Mouse (Mus musculus): ENCODE results near the gene C1qtnf6.

GRCm38 (mm10) chr15:78576284-78576810, 45.1 kb upstream of the C1qtnf6 start:
- no peak for TF ChIP-seq ETS1 (conservative IDR thresholded peaks at IDR 0.05; ENCODE audit: low read depth, low read length)
- no peak for TF ChIP-seq TBP (conservative IDR thresholded peaks at IDR 0.05; ENCODE audit: low read depth, low read length)
- TF ChIP-seq CHD2 (IDR thresholded peaks at IDR 0.05; ENCODE audit: low read length) = no peak
- TF ChIP-seq POLR2A (IDR thresholded peaks at IDR 0.05; ENCODE audit: low read depth, low read length) = no peak

Measured in CH12.LX (cell line).